Mouse (Mus musculus) limb, embryonic 12.5 days (tissue): ENCODE results near the gene Amh. TPM values are rescaled to one million over a fixed set of nuclear protein-coding genes. Genes with fewer than 3 reads are reported as not detected.

Source experiments
- ATAC-seq: fragments of 200-750 bp; cut with Nextera tagmentation; 2 replicates; pipeline ENCODE4 v1.8.0; 2017; ENCODE audit warnings: low read depth, moderate TSS enrichment; ENCODE audit not compliant: insufficient number of reproducible peaks, insufficient read depth, low FRiP score, low TSS enrichment
- H3K27ac ChIP-seq: fragments of 300-500 bp; sonication (generic); 2 replicates; pipeline ENCODE4 v1.5.1; 2016; ENCODE audit warnings: mild to moderate bottlenecking, moderate library complexity
- H3K27me3 ChIP-seq: fragments of 300-500 bp; sonication (generic); 2 replicates; pipeline ENCODE4 v1.6.1; 2016; ENCODE audit warnings: mild to moderate bottlenecking, moderate library complexity
- H3K36me3 ChIP-seq: fragments of 300-500 bp; sonication (generic); 2 replicates; pipeline ENCODE4 v1.6.1; 2016; ENCODE audit warnings: mild to moderate bottlenecking, moderate library complexity
- H3K4me1 ChIP-seq: fragments of 300-500 bp; sonication (generic); replicated peaks from 2 replicates; pipeline ENCODE4 v1.6.1; 2016
- H3K4me2 ChIP-seq: fragments of 300-500 bp; sonication (generic); 2 replicates; pipeline ENCODE4 v1.6.1; 2016; ENCODE audit warnings: mild to moderate bottlenecking, moderate library complexity
- H3K4me3 ChIP-seq: fragments of 300-500 bp; sonication (generic); replicated peaks from 2 replicates; pipeline ENCODE4 v1.5.1; 2016; ENCODE audit warnings: mild to moderate bottlenecking
- H3K9ac ChIP-seq: fragments of 300-500 bp; sonication (generic); replicated peaks from 2 replicates; pipeline ENCODE4 v1.6.1; 2016; ENCODE audit warnings: mild to moderate bottlenecking, moderate library complexity
- H3K9me3 ChIP-seq: fragments of 300-500 bp; sonication (generic); 2 replicates; pipeline ENCODE4 v1.6.1; 2016; ENCODE audit warnings: mild to moderate bottlenecking, moderate library complexity
- WGBS: fragments of 180-500 bp; shearing (Covaris S2); methylation state at CpG from one replicate; pipeline ENCODE4 v1.1.7; 2016; 5-methylcytosine and 5-hydroxymethylcytosine counted together
- polyA plus RNA-seq: library from polyadenylated mRNA; unstranded; fragments of >200 nt; fragmentation: Nextera tagmentation; extraction: Ambion mirVana; gene quantifications from 2 replicates; pipeline ENCODE4 v1.2.1, GENCODE M21; 2016

Gene Amh
- polyA plus RNA-seq, 1 experiment from 2014 or later = not detected

GRCm38 (mm10) chr10:80785963-80786362, 19.1 kb upstream of the Amh start:
- 89% methylated on average over 11 of the region's 11 CpGs for WGBS
- H3K4me1 ChIP-seq = no peaks in the 10 kb centered on the region
- ATAC-seq = no peak
- no peaks in the 10 kb centered on the region for H3K9me3 ChIP-seq
- H3K4me3 ChIP-seq = no peak overlapping the region
- no peak overlapping the region for H3K9ac ChIP-seq
- peaks cover 98% of the 10 kb centered on the region for H3K36me3 ChIP-seq
- no peaks in the 10 kb centered on the region for H3K27me3 ChIP-seq
- H3K27ac ChIP-seq = no peak overlapping the region
- H3K4me2 ChIP-seq = no peak overlapping the region

- Histone ChIP-seq H3K9me3 (no peaks in the 10 kb centered on the region), H3K36me3 (peaks cover 98% of the 10 kb centered on the region), H3K27ac (no peak overlapping the region), H3K4me3 (no peak overlapping the region), H3K9ac (no peak overlapping the region), H3K4me1 (no peaks in the 10 kb centered on the region), H3K27me3 (no peaks in the 10 kb centered on the region), H3K4me2 (no peak overlapping the region)
- WGBS = 81% methylated on average over 2 of the region's 2 CpGs
- ATAC-seq = no peak
These were observed 17.5 kb upstream of the Amh start for GRCm38 (mm10) chr10:80787517-80787916.

GRCm38 (mm10) chr10:80790761-80791404, 14.2 kb upstream of the Amh start:
- H3K27ac ChIP-seq = no peak overlapping the region
- H3K4me2 ChIP-seq = no peak overlapping the region
- H3K9ac ChIP-seq = no peak overlapping the region
- H3K36me3 ChIP-seq = peaks cover 98% of the 10 kb centered on the region
- no peaks in the 10 kb centered on the region for H3K9me3 ChIP-seq
- no peaks in the 10 kb centered on the region; the same call in 1 of the 2 replicates for H3K4me1 ChIP-seq
- WGBS = 88% methylated on average over 19 of the region's 19 CpGs
- H3K27me3 ChIP-seq = no peaks in the 10 kb centered on the region
- H3K4me3 ChIP-seq = no peak overlapping the region
- no peak for ATAC-seq

- H3K9me3 ChIP-seq = no peaks in the 10 kb centered on the region
- no peak overlapping the region for H3K4me2 ChIP-seq
- H3K27me3 ChIP-seq = no peaks in the 10 kb centered on the region
- 81% methylated on average over 33 of the region's 33 CpGs for WGBS
- 0 out of 2 replicates have a peak overlapping the region, but pooled peaks have one; percentile 18 for H3K9ac ChIP-seq
- H3K27ac ChIP-seq = 0 out of 2 replicates have a peak overlapping the region, but pooled peaks have one; percentile 17
- H3K4me1 ChIP-seq = peaks cover 4% of the 10 kb centered on the region
- no peak overlapping the region for H3K4me3 ChIP-seq
- peaks cover 98% of the 10 kb centered on the region for H3K36me3 ChIP-seq
- no peak for ATAC-seq
These were observed 13.4 kb upstream of the Amh start for GRCm38 (mm10) chr10:80791476-80792174.

GRCm38 (mm10) chr10:80792175-80793032, 12.6 kb upstream of the Amh start:
- Histone ChIP-seq H3K4me2 (no peak overlapping the region), H3K9me3 (no peaks in the 10 kb centered on the region), H3K27me3 (no peaks in the 10 kb centered on the region), H3K9ac (no peak overlapping the region), H3K36me3 (peaks cover 94% of the 10 kb centered on the region), H3K4me1 (peaks cover 10% of the 10 kb centered on the region), H3K4me3 (no peak overlapping the region), H3K27ac (peak overlapping the region; percentile 17; the same call in 1 of the 2 replicates)
- 73% methylated on average over 41 of the region's 41 CpGs for WGBS
- ATAC-seq = no peak

- peaks cover 10% of the 10 kb centered on the region for H3K4me1 ChIP-seq
- no peak for ATAC-seq
- no peak overlapping the region for H3K27ac ChIP-seq
- H3K4me2 ChIP-seq = no peak overlapping the region
- H3K9ac ChIP-seq = no peak overlapping the region
- no peak overlapping the region for H3K4me3 ChIP-seq
- WGBS = 90% methylated on average over 13 of the region's 13 CpGs
- H3K36me3 ChIP-seq = peaks cover 86% of the 10 kb centered on the region
- H3K27me3 ChIP-seq = no peaks in the 10 kb centered on the region
- no peaks in the 10 kb centered on the region for H3K9me3 ChIP-seq
These were observed 11.8 kb upstream of the Amh start for GRCm38 (mm10) chr10:80793033-80793784.

GRCm38 (mm10) chr10:80793803-80794202, 11.2 kb upstream of the Amh start:
- no peak overlapping the region for H3K9ac ChIP-seq
- H3K4me3 ChIP-seq = no peak overlapping the region
- peaks cover 80% of the 10 kb centered on the region for H3K36me3 ChIP-seq
- H3K4me2 ChIP-seq = no peak overlapping the region
- WGBS = 89% methylated on average over 4 of the region's 4 CpGs
- H3K4me1 ChIP-seq = peaks cover 10% of the 10 kb centered on the region
- no peaks in the 10 kb centered on the region for H3K9me3 ChIP-seq
- ATAC-seq = no peak
- no peaks in the 10 kb centered on the region for H3K27me3 ChIP-seq
- H3K27ac ChIP-seq = no peak overlapping the region

- Histone ChIP-seq H3K9ac (no peak overlapping the region), H3K9me3 (no peaks in the 10 kb centered on the region), H3K36me3 (peaks cover 71% of the 10 kb centered on the region), H3K4me2 (no peak overlapping the region), H3K27ac (no peak overlapping the region), H3K4me1 (peaks cover 14% of the 10 kb centered on the region), H3K27me3 (no peaks in the 10 kb centered on the region), H3K4me3 (no peak overlapping the region)
- 89% methylated on average over 8 of the region's 8 CpGs for WGBS
- no peak for ATAC-seq
These were observed 10.3 kb upstream of the Amh start for GRCm38 (mm10) chr10:80794750-80795149.

- Histone ChIP-seq H3K4me3 (peak overlapping the region; percentile 89), H3K4me1 (peaks cover 23% of the 10 kb centered on the region), H3K9me3 (no peaks in the 10 kb centered on the region), H3K9ac (peak overlapping the region; percentile 99; the same call in 1 of the 2 replicates), H3K36me3 (peaks cover 70% of the 10 kb centered on the region), H3K4me2 (peak overlapping the region; percentile 78), H3K27me3 (no peaks in the 10 kb centered on the region), H3K27ac (no peak overlapping the region)
- 91% methylated on average over 9 of the region's 9 CpGs for WGBS
- no peak for ATAC-seq
These were observed 8.7 kb upstream of the Amh start for GRCm38 (mm10) chr10:80796307-80796848.
